Mouse (Mus musculus) brain, embryonic 14.5 days (tissue): ENCODE data around the gene Ccdc88c.

Source experiments
- CTCF ChIP-seq: fragments of 200-500 bp; IDR thresholded peaks from 2 replicates; pipeline ENCODE4 v1.5.1; 2012; ENCODE audit warnings: inconsistent platforms, mild to moderate bottlenecking, moderate library complexity, borderline replicate concordance; ENCODE audit not compliant: insufficient read depth, insufficient read length; ENCODE audit errors: extremely low read depth
- POLR2A ChIP-seq: fragments of 200-500 bp; IDR thresholded peaks from 2 replicates; pipeline ENCODE4 v1.6.1; 2012; ENCODE audit warnings: mild to moderate bottlenecking, inconsistent platforms, borderline replicate concordance; ENCODE audit not compliant: poor library complexity, insufficient read depth, insufficient read length, severe bottlenecking; ENCODE audit errors: extremely low read depth

DNA sequence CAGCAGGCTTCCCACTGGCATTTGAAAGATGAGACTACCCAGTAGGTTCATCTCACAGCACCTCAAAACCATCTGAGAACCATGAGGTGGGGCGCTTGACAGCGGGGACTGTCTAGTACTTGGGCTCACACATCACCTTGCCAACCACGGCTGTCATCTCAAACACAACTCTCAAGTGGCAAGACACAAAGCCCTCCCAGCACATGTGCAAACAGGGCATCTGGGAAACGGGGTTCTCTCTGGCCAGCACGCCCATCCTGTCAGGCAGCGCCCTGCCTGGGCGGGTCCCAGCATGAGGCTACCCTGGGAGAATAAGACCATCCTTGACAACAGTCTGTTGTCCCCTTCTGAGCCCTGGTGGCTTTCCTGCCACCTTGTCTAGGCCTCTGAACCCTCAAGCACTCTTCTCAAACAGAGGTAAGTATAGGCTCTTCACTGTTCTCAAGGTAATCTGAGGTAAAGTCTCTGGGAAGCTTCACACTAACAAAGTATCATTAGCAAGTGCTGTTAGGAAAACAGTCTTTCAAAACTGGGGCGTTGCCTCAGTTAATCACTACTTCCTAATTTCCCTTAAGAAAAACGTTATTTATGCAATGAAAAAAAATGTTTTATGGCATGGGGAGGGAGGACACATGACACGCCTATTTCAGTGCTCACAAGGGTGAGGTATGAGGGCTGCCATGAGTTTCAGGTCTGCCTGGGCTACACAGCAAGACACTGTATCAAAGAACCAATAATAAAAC lies 43.6 kb downstream of the Ccdc88c start:
- TF ChIP-seq POLR2A (no peak), CTCF (no peak)
